Mouse (Mus musculus) kidney, postnatal 0 days (tissue): ENCODE data around the gene Hoxb8. TPM values are rescaled to one million over a fixed set of nuclear protein-coding genes. Genes with fewer than 3 reads are reported as not detected.
A peak's percentile ranks its signal among the peaks of the same experiment; 100 is the strongest.

Experiments used
- ATAC-seq: fragments of 200-750 bp; cut with Nextera tagmentation; replicated peaks from 2 replicates; pipeline ENCODE4 v1.8.0; 2017; ENCODE audit warnings: low read depth, moderate number of reproducible peaks, moderate TSS enrichment, moderate library complexity; ENCODE audit not compliant: low FRiP score
- DNase-seq: peaks from one replicate; pipeline ENCODE4 v3.0.0-alpha.2; 2016; ENCODE audit warnings: low spot score
- H3K27ac ChIP-seq: fragments of 300-500 bp; sonication (generic); 2 replicates; pipeline ENCODE4 v1.5.1; 2014; ENCODE audit warnings: mild to moderate bottlenecking
- H3K27me3 ChIP-seq: fragments of 300-500 bp; sonication (generic); 2 replicates; pipeline ENCODE4 v1.6.1; 2014; ENCODE audit warnings: low read length, mixed read lengths; ENCODE audit not compliant: insufficient read depth
- H3K36me3 ChIP-seq: fragments of 300-500 bp; sonication (generic); 2 replicates; pipeline ENCODE4 v1.6.1; 2014; ENCODE audit warnings: low read length, mixed read lengths; ENCODE audit not compliant: insufficient read depth
- H3K4me1 ChIP-seq: fragments of 300-500 bp; sonication (generic); replicated peaks from 2 replicates; pipeline ENCODE4 v1.6.1; 2014; ENCODE audit warnings: antibody characterized with exemption, low read length, mixed read lengths; ENCODE audit not compliant: insufficient read depth
- H3K4me2 ChIP-seq: fragments of 300-500 bp; sonication (generic); 2 replicates; pipeline ENCODE4 v1.6.1; 2014; ENCODE audit warnings: mild to moderate bottlenecking, low read length, moderate library complexity, mixed read lengths
- H3K4me3 ChIP-seq: fragments of 300-500 bp; sonication (generic); replicated peaks from 2 replicates; pipeline ENCODE4 v1.5.1; 2014; ENCODE audit warnings: low read depth, low read length
- H3K9ac ChIP-seq: fragments of 300-500 bp; sonication (generic); 2 replicates; pipeline ENCODE4 v1.6.1; 2014; ENCODE audit warnings: low read depth, low read length
- H3K9me3 ChIP-seq: fragments of 300-500 bp; sonication (generic); replicated peaks from 2 replicates; pipeline ENCODE4 v1.6.1; 2016; ENCODE audit warnings: low read length, inconsistent platforms, mixed read lengths
- CTCF ChIP-seq: IDR thresholded peaks from 2 replicates; pipeline ENCODE4 v1.5.1; 2016; ENCODE audit warnings: antibody characterized with exemption, low read depth, mild to moderate bottlenecking, moderate library complexity
- WGBS: fragments of 180-500 bp; shearing (Covaris S2); extraction: QIAGEN DNeasy Blood & Tissue Kit; methylation state at CpG from one replicate; pipeline ENCODE4 v1.1.7; 2014; 5-methylcytosine and 5-hydroxymethylcytosine counted together
- microRNA counts: library from miRNA; unstranded; fragments of <30 nt; microRNA quantifications from one replicate; lab custom pipeline; 2015
- microRNA-seq: library from miRNA; unstranded; fragments of <30 nt; microRNA quantifications from one replicate; pipeline ENCODE4, GENCODE M21; 2016
- polyA plus RNA-seq: library from polyadenylated mRNA; unstranded; fragments of >200 nt; fragmentation: Nextera tagmentation; extraction: Ambion mirVana; gene quantifications from 2 replicates; pipeline ENCODE4 v1.2.1, GENCODE M21; 2015

The Hoxb8 gene
- polyA plus RNA-seq, 1 experiment from 2014 or later: 12.2 TPM

DNA sequence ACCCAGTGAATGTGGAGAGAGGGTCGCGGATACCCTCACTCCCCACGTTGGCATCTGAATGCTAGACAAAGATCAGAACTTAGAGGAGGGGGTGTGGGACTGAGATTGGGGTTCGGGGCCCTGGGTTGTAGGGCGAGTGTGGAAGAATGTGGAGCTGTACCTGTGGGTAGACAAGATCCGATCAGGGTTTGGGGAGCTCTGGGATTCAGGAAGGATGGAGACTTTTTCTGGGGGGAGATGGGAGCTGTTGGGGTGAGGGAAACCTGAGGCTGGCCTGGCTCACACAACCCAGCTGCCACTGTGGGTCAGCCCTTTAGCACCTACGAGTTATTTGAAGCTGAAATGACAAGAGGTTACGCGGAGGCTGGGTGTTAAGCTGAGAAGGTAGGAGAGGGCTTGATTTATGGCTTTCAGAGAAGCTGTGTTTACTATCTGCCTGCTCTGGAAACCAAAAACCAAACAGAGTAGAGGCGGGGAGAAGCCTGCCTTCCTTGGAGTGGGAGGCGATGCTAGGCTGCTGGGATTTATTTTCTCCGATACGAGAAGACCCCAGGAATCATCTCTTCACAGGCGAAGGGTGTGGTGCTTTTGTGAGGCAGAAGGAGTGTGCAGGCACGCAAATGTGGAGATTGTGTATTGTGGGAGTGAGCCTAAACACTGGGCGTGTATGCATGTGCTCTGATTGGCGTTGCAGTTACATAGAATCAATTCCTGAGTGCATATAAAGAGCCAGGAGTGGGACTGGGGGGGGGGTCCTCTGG, 51.7 kb downstream of the Hoxb8 start:
- peak overlapping the region; percentile 73 for H3K9ac ChIP-seq
- H3K27me3 ChIP-seq: no peaks in the 10 kb centered on the region
- TF ChIP-seq CTCF: no peak
- 12% methylated on average over 17 of the region's 17 CpGs for WGBS
- peak overlapping the region; percentile 96 for H3K27ac ChIP-seq
- ATAC-seq (peak; percentile 48), DNase-seq (peak; percentile 95)
- H3K4me2 ChIP-seq: peak overlapping the region; percentile 72
- H3K36me3 ChIP-seq: peaks cover 10% of the 10 kb centered on the region; the same call in 1 of the 2 replicates
- peaks cover 82% of the 10 kb centered on the region for H3K4me1 ChIP-seq
- peak overlapping the region; percentile 33 for H3K4me3 ChIP-seq
- H3K9me3 ChIP-seq: no peaks in the 10 kb centered on the region

DNA sequence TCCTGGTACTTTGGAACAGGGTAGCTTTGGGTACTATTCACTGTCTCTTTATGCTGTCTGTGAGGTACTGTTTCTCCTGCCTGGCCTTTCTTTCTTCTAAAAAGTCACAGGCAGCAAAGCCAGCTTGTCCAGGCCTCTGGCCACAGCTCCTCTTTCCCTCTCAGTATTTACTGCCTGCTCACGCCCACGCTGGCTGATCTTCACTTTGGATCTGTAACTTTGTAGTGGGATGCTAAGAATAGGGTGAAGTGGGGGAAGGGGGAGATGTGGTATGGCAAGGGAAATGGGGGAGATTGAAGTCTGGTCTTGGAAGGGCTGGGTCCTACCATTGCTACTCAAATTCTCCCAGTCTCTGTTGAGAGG, 52.3 kb downstream of the Hoxb8 start:
- Histone ChIP-seq H3K27ac (peak overlapping the region; percentile 96), H3K4me3 (0 out of 2 replicates have a peak overlapping the region, but pooled peaks have one; percentile 33), H3K9ac (peak overlapping the region; percentile 73; the same call in 1 of the 2 replicates), H3K36me3 (peaks cover 10% of the 10 kb centered on the region; the same call in 1 of the 2 replicates), H3K4me1 (peaks cover 83% of the 10 kb centered on the region), H3K9me3 (no peaks in the 10 kb centered on the region), H3K27me3 (no peaks in the 10 kb centered on the region), H3K4me2 (peak overlapping the region; percentile 72)
- 20% methylated on average over 2 of the region's 2 CpGs for WGBS
- TF ChIP-seq CTCF: no peak
- DNase-seq: no peak
- ATAC-seq: 0 out of 2 replicates have a peak, but pooled peaks have one; percentile 11

MicroRNAs encoded within 50 kb of the gene (microRNA counts, 519-probe panel; counts per million panel counts)
- 8,045 counts per million, percentile 99 among the panel's probes with 10 or more counts for microRNA mmu-miR-10a (lab: Ali Mortazavi, UCI)
- microRNA mmu-miR-196a (lab: Ali Mortazavi, UCI): 6,863 counts per million, percentile 94 among the panel's probes with 10 or more counts

Small RNA genes lying within 50 kb of the gene (microRNA-seq; reads per million reads assigned to microRNA genes)
- gene Mir10a (184,255 reads per million, percentile 100 among the genes with 10 or more reads in this experiment), gene Mir196a-1 (41.1 reads per million, percentile 42 among the genes with 10 or more reads in this experiment)

Other genes starting within 250 kb of the Hoxb8 start
- 85.8 and 90.6 TPM in 2 replicates for gene Snf8, start 247.0 kb upstream of the Hoxb8 start, polyA plus RNA-seq
- gene Ube2z, start 216.5 kb upstream of the Hoxb8 start, polyA plus RNA-seq: 31.7 and 33.2 TPM in 2 replicates
- 1,356 and 1,385 TPM in 2 replicates for gene Atp5g1, start 206.2 kb upstream of the Hoxb8 start, polyA plus RNA-seq
- gene Calcoco2, start 169.9 kb upstream of the Hoxb8 start, polyA plus RNA-seq: not detected in 2 replicates
- gene Ttll6, start 148.1 kb upstream of the Hoxb8 start, polyA plus RNA-seq: 0.04 TPM in 1 of 2 replicates, not detected in the other
- gene Hoxb13, start 87.6 kb upstream of the Hoxb8 start, polyA plus RNA-seq: not detected in 2 replicates
- 22.6 and 23.1 TPM in 2 replicates for gene Hoxb9, start 10.4 kb upstream of the Hoxb8 start, polyA plus RNA-seq
- gene Hoxb7, start 4.7 kb downstream of the Hoxb8 start, polyA plus RNA-seq: 56.1 and 58.9 TPM in 2 replicates
- 45.0 and 47.8 TPM in 2 replicates for gene Hoxb6, start 10.6 kb downstream of the Hoxb8 start, polyA plus RNA-seq
- gene Hoxb5, start 21.4 kb downstream of the Hoxb8 start, polyA plus RNA-seq: 10.2 and 12.9 TPM in 2 replicates
- gene Hoxb4, start 36.4 kb downstream of the Hoxb8 start, polyA plus RNA-seq: 3.6 and 3.8 TPM in 2 replicates
- 3.9 and 4.2 TPM in 2 replicates for gene Hoxb3, start 41.4 kb downstream of the Hoxb8 start, polyA plus RNA-seq
- 38.0 and 42.3 TPM in 2 replicates for gene Hoxb2, start 68.6 kb downstream of the Hoxb8 start, polyA plus RNA-seq
- gene Hoxb1, start 83.8 kb downstream of the Hoxb8 start, polyA plus RNA-seq: 0.13 and 0.37 TPM in 2 replicates
- gene Skap1, start 182.7 kb downstream of the Hoxb8 start, polyA plus RNA-seq: 7.6 and 8.7 TPM in 2 replicates